Mouse (Mus musculus) embryonic stem cell, embryonic (primary cell): ENCODE data around the gene Dnmt3a.

Experiments
- CTCF ChIA-PET, 4 experiments: fragments of 300-600 bp in 2 of 4; fragments of 350-600 bp in 2 of 4; sonication (Branson Sonifier 250); formaldehyde crosslinking; loops; one replicate each; lab custom pipeline; 2022; ENCODE audit warnings: inconsistent platforms in 2 of 4; lab: Charles Lee
- POLR2A ChIA-PET, 4 experiments: fragments of 300-600 bp in 2 of 4; fragments of 350-600 bp in 2 of 4; sonication (Branson Sonifier 250); formaldehyde crosslinking; loops; one replicate each; lab custom pipeline; 2022; ENCODE audit warnings: antibody characterized with exemption in 4 of 4, inconsistent platforms in 1 of 4; lab: Charles Lee

Dnmt3a gene

DNA sequence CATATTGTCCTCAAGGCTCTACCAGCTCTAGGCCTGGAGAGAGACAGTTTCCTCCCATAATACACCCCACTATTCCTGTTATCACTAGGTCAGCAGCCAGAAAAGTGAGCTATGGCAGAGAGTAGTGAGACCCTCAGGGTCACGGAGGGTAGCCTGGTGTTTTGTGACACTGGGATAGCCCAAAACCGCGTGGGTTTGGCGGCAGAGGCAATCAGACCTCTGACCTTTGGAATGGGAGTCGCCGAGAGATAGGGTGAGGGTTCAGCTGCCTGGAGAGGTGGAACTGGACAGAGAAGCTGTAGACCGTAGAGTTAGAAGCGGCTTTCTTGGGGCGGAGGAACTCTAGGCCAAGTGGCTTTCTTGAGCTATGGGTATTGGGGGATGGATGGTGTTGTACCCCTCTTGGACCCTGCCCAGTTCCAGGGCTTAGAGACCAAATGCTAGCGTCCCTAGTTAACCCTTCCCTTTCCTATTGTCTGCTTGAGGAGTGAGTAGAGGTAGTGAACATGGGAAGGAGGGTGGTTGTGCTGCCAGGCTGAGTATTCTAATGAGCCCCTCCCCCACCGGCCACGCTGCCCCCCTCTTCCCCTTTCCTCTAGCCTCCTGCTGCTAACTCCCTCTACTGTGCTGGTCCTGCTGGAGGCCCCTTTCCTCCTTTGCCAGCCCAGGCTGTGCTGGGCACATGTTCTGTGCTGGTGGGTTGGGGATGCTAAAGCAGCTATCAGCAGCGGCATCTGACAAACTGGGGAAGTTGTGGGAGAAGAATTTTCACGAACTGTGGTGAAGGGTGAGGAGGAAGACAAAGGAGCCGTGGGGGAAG, 86.6 kb downstream of the Dnmt3a start:
- POLR2A ChIA-PET, result interaction anchor here in 3 of 4 experiments (0.5 to 7.1 kb wide), 23 partner anchors 8 to 464 kb away, joined by 3 to 71 read pairs (median 4); no protein-coding TSS in a partner anchor
- CTCF ChIA-PET, result interaction anchor here (0.7 to 1.5 kb wide), 7 partner anchors 8 to 112 kb away, joined by 3 to 4 read pairs (median 3); no protein-coding TSS in a partner anchor

- ChIA-PET POLR2A (interaction anchor here in 2 of 4 experiments (0.9 to 7.1 kb wide), 15 partner anchors 9 to 464 kb away, joined by 3 to 71 read pairs (median 9); no protein-coding TSS in a partner anchor), CTCF (interaction anchor here in 3 of 4 experiments (0.6 to 1.5 kb wide), 5 partner anchors 9 to 347 kb away, joined by 3 to 4 read pairs (median 3); no protein-coding TSS in a partner anchor)
Observed at GRCm38 (mm10) chr12:3893335-3893734, 87.5 kb downstream of the Dnmt3a start.

GRCm38 (mm10) chr12:3894525-3894924, 88.7 kb downstream of the Dnmt3a start:
- CTCF ChIA-PET, result interaction anchor here in 1 of 4 experiments (0.6 kb wide), 1 partner anchor 140 kb away, joined by 6 read pairs; no protein-coding TSS in a partner anchor
- POLR2A ChIA-PET, result interaction anchor here (0.6 to 3.8 kb wide), 15 partner anchors 11 to 339 kb away, joined by 3 to 18 read pairs (median 3); partner anchors contain the start of genes Cenpo (in 1 of the 4), Efr3b (in 1 of the 4) and Ptrhd1 (in 1 of the 4)

- ChIA-PET CTCF (interaction anchor here in 1 of 4 experiments (1.1 kb wide), 2 partner anchors 16 to 25 kb away, joined by 3 to 4 read pairs; no protein-coding TSS in a partner anchor), POLR2A (interaction anchor here (0.6 to 3.8 kb wide), 14 partner anchors 8 to 75 kb away, joined by 3 to 18 read pairs (median 6); no protein-coding TSS in a partner anchor)
Observed at GRCm38 (mm10) chr12:3897057-3897545, 91.3 kb downstream of the Dnmt3a start.

GRCm38 (mm10) chr12:3898811-3899210, 93.0 kb downstream of the Dnmt3a start:
- CTCF ChIA-PET, result interaction anchor here in 1 of 4 experiments (0.5 kb wide), 1 partner anchor 349 kb away, joined by 7 read pairs; no protein-coding TSS in a partner anchor
- POLR2A ChIA-PET, result interaction anchor here in 1 of 4 experiments (1.0 to 2.4 kb wide), 2 partner anchors 13 to 27 kb away, joined by 7 to 8 read pairs; no protein-coding TSS in a partner anchor

DNA sequence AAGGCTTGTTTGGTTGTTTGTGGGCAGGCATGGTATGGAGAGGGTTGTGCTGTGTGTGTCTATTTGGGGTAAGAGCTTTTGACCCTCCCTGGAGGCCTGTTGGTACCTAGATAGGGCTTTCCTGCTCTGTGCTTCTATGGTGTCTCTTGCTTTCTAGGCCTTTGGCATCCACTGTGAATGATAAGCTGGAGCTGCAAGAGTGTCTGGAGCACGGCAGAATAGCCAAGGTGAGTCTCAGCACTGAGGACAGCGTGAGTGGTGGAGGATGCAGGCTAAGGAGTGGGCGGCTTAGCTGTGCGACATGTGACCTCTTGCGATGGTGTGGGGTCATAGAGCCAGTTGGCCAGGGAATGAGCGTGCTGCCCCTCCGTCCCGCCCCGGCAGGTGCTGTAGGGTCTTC, 99.6 kb downstream of the Dnmt3a start:
- ChIA-PET CTCF (interaction anchor here in 3 of 4 experiments (0.6 to 1.4 kb wide), 5 partner anchors 12 to 404 kb away, joined by 3 to 5 read pairs (median 3); no protein-coding TSS in a partner anchor), POLR2A (interaction anchor here (0.5 to 2.4 kb wide), 15 partner anchors 8 to 328 kb away, joined by 3 to 18 read pairs (median 5); partner anchors contain the start of gene Ptrhd1 (in 1 of the 4))

DNA sequence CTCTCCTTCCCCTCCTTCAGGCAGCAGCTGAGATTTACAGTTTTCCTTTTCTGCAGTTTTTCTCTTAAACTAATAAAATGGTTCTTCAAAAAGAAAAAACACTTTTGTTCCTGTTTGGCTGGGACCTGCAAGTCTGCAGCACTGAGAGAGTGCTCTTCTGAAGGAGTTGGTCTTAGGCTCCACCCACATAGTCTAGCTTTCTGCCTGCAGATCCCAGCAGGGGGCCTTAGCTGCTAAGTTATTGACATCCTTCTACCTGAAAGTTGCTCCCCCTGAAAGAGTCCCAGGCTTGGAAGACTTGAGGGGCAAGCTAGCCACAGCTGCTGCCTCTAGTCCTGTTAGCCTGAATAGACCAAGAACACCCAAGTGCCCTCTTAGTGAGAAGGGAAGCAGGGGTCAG, 100.5 kb downstream of the Dnmt3a start:
- ChIA-PET CTCF (interaction anchor here (0.6 to 1.4 kb wide), 5 partner anchors 11 to 513 kb away, joined by 3 to 5 read pairs (median 3); no protein-coding TSS in a partner anchor), POLR2A (interaction anchor here in 3 of 4 experiments (0.8 to 2.4 kb wide), 11 partner anchors 8 to 327 kb away, joined by 3 to 18 read pairs (median 6); partner anchors contain the start of gene Ptrhd1 (in 1 of the 3))

DNA sequence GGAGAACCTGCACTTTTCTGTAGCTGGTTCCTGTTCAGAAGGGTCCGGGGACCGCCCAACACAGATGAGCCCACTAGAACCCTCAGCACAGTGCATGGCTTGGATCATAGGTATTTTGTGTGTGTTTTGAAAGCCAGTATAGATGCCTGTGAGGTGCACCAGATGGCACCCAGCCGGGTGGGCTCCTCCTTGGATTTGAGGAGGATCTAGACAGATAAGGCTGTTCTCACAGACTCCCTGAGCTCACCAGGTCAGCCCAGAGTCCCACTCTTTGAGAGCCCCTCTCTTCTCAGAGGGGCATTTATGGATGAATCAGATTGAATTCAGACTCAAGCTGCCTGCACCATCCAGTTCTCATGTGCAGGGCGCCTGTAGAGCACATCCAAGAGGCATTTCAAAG, 101.2 kb downstream of the Dnmt3a start:
- CTCF ChIA-PET, result interaction anchor here in 1 of 4 experiments (0.6 kb wide), 1 partner anchor 514 kb away, joined by 3 read pairs; no protein-coding TSS in a partner anchor
- POLR2A ChIA-PET, result interaction anchor here in 2 of 4 experiments (1.1 to 2.4 kb wide), 6 partner anchors 11 to 35 kb away, joined by 3 to 18 read pairs (median 6); no protein-coding TSS in a partner anchor

DNA sequence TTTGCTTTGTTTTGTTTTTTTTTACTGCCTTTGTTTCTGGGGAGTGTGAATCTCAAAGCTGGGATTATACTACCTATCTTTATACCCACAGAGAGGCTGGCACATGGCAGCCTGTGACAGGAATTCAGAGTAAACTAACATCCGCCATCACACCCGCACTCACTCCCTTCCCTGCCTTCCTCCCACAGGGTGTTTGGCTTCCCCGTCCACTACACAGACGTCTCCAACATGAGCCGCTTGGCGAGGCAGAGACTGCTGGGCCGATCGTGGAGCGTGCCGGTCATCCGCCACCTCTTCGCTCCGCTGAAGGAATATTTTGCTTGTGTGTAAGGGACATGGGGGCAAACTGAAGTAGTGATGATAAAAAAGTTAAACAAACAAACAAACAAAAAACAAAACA, 101.6 kb downstream of the Dnmt3a start:
- CTCF ChIA-PET, result no interaction called here
- POLR2A ChIA-PET, result interaction anchor here in 2 of 4 experiments (1.1 to 2.4 kb wide), 3 partner anchors 11 to 18 kb away, joined by 3 to 12 read pairs (median 7); no protein-coding TSS in a partner anchor

DNA sequence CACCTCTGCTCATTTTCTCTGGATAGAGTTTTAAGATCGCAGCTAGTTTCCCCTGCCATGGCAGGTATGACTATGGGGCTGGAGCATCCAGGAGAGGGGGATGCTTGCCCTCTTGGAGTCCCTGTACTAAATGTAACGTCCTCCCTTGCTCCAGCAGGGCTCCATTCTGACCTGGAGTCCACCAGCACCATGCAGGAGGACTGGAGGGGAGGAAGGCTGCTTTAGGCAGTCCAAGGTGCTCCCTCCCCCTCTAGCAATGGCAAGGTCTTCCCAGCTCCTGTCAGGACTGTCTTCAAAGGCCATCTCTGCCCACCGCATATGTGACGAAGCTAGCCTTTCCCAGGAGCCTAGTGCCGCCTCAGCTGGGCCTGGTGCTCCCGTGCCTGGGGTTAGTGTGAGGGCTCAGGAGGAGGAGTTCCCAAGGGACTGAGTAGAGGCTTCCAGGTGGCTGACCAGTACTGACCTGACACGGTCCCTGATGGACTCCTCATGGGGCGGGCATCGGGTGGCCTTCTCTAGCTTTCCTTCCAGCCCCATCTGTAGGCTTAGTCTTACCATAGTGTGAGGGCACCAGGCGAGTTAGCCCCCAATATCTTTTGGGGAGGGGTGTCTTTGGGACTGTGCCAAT, 104.8 kb downstream of the Dnmt3a start:
- CTCF ChIA-PET, result interaction anchor here in 2 of 4 experiments (1.0 to 1.3 kb wide), 2 partner anchors 16 kb away, joined by 3 read pairs; no protein-coding TSS in a partner anchor

GRCm38 (mm10) chr12:3911831-3912348, 106.1 kb downstream of the Dnmt3a start:
- ChIA-PET POLR2A (interaction anchor here in 2 of 4 experiments (1.0 to 2.1 kb wide), 5 partner anchors 9 to 41 kb away, joined by 3 to 7 read pairs (median 4); no protein-coding TSS in a partner anchor), CTCF (no interaction called here)

More for the DNA sequence above, 104.8 kb downstream of the Dnmt3a start:
- POLR2A ChIA-PET, result interaction anchor here in 3 of 4 experiments (0.5 to 2.1 kb wide), 9 partner anchors 10 to 51 kb away, joined by 3 to 7 read pairs (median 3); no protein-coding TSS in a partner anchor

GRCm38 (mm10) chr12:3915852-3916251, 110.0 kb downstream of the Dnmt3a start:
- ChIA-PET POLR2A (no interaction called here), CTCF (interaction anchor here in 2 of 4 experiments (0.6 to 0.9 kb wide), 2 partner anchors 10 to 13 kb away, joined by 3 to 4 read pairs; no protein-coding TSS in a partner anchor)

- ChIA-PET CTCF (interaction anchor here in 2 of 4 experiments (1.0 to 1.1 kb wide), 2 partner anchors 8 to 368 kb away, joined by 4 to 6 read pairs; no protein-coding TSS in a partner anchor), POLR2A (interaction anchor here in 2 of 4 experiments (0.8 to 2.4 kb wide), 12 partner anchors 11 to 440 kb away, joined by 3 to 8 read pairs (median 4); no protein-coding TSS in a partner anchor)
Observed at GRCm38 (mm10) chr12:3917668-3918341, 112.0 kb downstream of the Dnmt3a start.

DNA sequence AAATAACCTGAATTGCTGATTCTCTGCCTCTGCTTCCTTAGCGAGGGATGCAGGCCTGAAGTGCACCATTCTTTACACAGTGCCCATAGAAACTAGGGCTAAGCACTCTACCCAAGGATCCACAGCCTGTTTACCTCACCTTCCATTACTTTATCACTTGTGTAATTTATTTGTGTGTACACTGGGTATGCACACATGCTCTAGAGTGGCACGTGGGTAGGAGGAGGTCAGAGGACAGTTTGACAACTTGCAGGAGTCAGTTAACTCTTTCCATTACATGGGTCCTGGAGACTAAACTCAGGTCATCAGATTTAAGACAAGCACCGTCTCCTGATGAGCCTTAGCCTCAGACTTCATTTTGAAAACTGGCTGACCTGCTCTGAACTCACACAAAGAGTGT, 112.8 kb downstream of the Dnmt3a start:
- POLR2A ChIA-PET, result interaction anchor here in 2 of 4 experiments (0.6 to 2.4 kb wide), 14 partner anchors 11 to 440 kb away, joined by 3 to 8 read pairs (median 3); no protein-coding TSS in a partner anchor
- CTCF ChIA-PET, result interaction anchor here in 2 of 4 experiments (1.0 to 1.1 kb wide), 2 partner anchors 7 to 369 kb away, joined by 4 to 6 read pairs; no protein-coding TSS in a partner anchor

- ChIA-PET POLR2A (interaction anchor here in 2 of 4 experiments (0.9 to 2.4 kb wide), 4 partner anchors 17 to 162 kb away, joined by 3 to 8 read pairs (median 6); no protein-coding TSS in a partner anchor), CTCF (no interaction called here)
Observed at GRCm38 (mm10) chr12:3919423-3919822, 113.6 kb downstream of the Dnmt3a start.

GRCm38 (mm10) chr12:3926127-3926526, 120.3 kb downstream of the Dnmt3a start:
- POLR2A ChIA-PET, result interaction anchor here in 3 of 4 experiments (0.5 to 2.6 kb wide), 8 partner anchors 10 to 451 kb away, joined by 3 to 7 read pairs (median 3); partner anchors contain the start of gene Dnajc27 (in 1 of the 3)

More at GRCm38 (mm10) chr12:3926127-3926526, 120.3 kb downstream of the Dnmt3a start:
- CTCF ChIA-PET, result interaction anchor here (0.5 to 2.0 kb wide), 53 partner anchors 8 to 901 kb away, joined by 3 to 22 read pairs (median 4); partner anchors contain the start of genes Efr3b (in 2 of the 4), Pomc (in 2 of the 4) and Dnajc27 (in 1 of the 4)
